Mouse (Mus musculus) heart, postnatal 0 days (tissue): ENCODE data around the gene Samd1.

Experiments used
- CTCF ChIP-seq: IDR thresholded peaks from 2 replicates; pipeline ENCODE4 v1.5.1; 2016; ENCODE audit warnings: antibody characterized with exemption, control low read depth, low read depth
- EP300 ChIP-seq: IDR thresholded peaks from 2 replicates; pipeline ENCODE4 v1.6.1; 2016; ENCODE audit warnings: antibody characterized with exemption, low read depth

DNA sequence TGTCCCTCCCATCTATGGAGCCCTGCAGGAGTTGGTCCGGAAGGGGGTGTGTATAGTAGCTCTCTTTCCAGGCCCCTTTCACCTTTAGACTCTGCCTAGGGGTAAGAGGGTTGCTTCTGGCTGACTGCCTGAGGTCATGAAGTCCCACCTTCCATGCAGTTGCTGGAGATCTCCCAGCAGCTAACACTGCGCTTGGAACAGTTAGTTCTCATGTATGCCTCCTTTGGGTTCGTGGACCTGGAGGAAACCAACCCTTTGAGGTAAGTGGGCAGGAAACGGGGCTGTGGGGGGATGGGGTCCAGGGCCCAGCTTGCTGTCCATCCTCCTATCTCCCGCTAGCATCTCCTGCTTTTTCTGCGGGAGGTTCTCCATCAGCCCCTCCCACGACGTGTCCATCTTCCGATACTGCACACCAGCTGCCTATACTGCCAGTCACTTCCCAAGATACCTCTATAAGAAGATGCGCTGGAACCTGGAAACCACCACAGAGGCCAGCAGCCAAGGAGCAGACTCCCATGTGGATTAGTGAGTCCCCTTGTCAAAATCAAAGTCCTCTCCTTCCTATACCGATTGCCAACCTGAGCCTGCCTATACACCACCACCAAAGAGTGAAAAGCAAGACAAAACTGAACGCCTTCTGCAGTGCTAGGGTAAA, 5.6 kb downstream of the Samd1 start:
- TF ChIP-seq CTCF (no peak), EP300 (no peak)
